Mouse (Mus musculus): ENCODE measurements at regions not wholly inside any gene's neighbourhood (a gene's known extent, or its start where the extent isn't known, plus 50 kb on each side); places are given as distances from the start of the nearest gene placed in this dataset.
A peak's percentile ranks its signal among the peaks of the same experiment; 100 is the strongest.

DNA sequence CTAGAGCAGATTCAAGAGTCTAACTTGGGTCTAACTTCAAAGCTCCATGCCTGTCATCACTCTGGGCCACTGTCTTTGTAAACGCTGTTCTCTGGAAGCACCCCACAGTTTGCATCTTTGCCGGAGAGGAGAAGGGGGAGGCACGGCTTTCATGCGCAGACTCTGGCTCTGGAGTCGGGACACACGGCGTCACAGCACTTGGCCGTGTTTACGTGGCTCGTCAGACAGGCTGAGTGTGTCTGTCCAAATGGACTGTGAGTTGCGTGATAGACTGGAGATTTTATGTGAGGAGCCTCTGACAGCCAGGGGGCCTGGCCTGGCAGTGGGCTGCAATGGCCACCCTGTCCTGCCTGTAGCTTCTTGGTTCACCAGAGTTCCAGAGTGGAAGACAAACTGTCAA is 142.6 kb downstream of the Fgf18 start:
- Histone ChIP-seq H3K27ac (ENCODE audit: low read depth) (no peak overlapping the region), H3K36me3 (ENCODE audit: insufficient read depth) (no peaks in the 10 kb centered on the region), H3K4me1 (ENCODE audit: insufficient read depth) (no peaks in the 10 kb centered on the region), H3K4me2 (no peak overlapping the region), H3K4me3 (ENCODE audit: low read depth, low read length) (no peak overlapping the region), H3K9me3 (ENCODE audit: low read depth, low read length) (no peaks in the 10 kb centered on the region), H3K9ac (no peak overlapping the region), H3K27me3 (ENCODE audit: insufficient read depth, low read length) (no peaks in the 10 kb centered on the region)
- DNase-seq: peak; percentile 83
- TF ChIP-seq CTCF (IDR thresholded peaks at IDR 0.05; ENCODE audit: low read depth): 0 out of 2 replicates have a peak, but pooled peaks have one; percentile 25
- peak; percentile 93 for ATAC-seq (ENCODE audit: insufficient read depth)
- 32% methylated on average over 11 of the region's 11 CpGs for WGBS

DNA sequence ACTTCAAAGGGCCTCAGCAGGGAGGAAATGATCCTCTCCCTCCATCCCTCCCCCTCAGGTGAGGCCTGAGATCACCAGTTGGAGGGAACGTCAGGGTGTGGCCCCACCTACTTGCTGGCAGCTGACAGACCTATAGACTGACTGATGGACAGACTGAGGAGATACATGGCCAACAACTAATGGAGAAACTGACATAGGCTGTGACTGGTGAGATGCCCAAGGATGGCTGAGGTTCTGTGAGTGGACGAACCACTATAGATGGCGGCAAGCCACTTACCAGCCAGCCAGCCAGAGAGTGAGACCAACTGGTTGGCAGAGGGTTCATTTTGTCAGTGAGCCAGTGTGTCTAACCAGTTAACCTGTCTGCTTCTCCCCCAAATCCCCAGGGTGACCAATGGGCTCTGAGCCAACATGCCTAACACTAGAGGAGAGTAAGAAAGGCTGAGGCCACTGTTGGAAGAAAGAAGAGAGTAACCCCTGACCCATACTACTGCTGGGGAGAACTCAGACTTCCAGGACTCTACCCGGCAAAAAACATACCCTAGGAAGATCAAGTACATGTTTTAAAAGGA is 147.4 kb downstream of the Fgf18 start:
- no peaks in the 10 kb centered on the region for H3K9me3 ChIP-seq (ENCODE audit: low read depth, low read length)
- no peak overlapping the region for H3K4me2 ChIP-seq
- no peaks in the 10 kb centered on the region for H3K27me3 ChIP-seq (ENCODE audit: insufficient read depth, low read length)
- DNase-seq (no peak), ATAC-seq (ENCODE audit: insufficient read depth) (no peak)
- TF ChIP-seq CTCF (IDR thresholded peaks at IDR 0.05; ENCODE audit: low read depth): no peak
- no peak overlapping the region for H3K9ac ChIP-seq
- H3K4me3 ChIP-seq (ENCODE audit: low read depth, low read length): no peak overlapping the region
- H3K27ac ChIP-seq (ENCODE audit: low read depth): no peak overlapping the region
- WGBS: 67% methylated on average over 4 of the region's 4 CpGs
- no peaks in the 10 kb centered on the region for H3K36me3 ChIP-seq (ENCODE audit: insufficient read depth)
- no peaks in the 10 kb centered on the region for H3K4me1 ChIP-seq (ENCODE audit: insufficient read depth)

DNA sequence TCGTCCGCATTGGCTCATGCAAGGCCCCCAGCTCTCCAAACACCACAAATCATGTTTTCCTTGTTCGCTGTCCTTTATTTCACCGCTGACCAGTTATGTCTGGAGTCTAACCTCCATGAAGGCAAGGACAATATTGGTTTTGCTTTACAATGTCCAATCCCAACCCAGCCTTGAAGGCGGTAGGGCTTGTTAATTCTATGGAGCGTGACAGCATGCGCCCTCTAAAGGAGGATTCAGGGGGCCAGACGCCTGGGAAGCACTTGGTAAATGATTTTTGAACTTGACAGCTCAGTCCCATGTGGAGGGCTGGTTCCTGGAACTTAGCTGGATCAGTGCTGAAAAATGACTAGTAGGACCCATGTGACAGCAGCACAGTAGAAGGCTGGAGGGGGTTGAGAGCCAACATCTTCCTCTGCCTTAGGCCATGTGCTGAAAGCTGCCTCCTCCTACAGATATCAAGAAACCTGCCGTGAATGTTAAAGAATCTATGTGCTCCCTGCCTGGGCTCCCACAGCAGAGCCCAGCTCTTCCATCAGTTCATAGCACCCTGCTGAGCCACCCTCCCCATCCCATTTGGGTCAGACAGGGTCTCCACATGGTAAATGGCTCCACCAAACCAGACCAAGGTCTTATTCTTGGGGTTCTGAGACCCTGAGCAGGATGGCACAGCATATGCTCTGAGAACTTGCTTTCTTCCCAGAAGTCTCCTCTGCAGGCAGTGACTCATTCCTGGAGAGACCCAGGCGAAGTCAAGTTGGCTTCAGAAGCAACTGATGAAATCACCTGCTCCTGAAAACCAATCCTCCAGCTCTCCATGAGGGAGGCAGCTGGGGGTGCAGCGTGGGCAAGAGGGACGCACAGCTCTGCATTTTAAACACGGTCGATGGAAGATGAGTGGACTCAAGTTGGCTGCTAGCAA is 148.3 kb downstream of the Fgf18 start:
- Histone ChIP-seq H3K36me3 (ENCODE audit: insufficient read depth) (no peaks in the 10 kb centered on the region), H3K27me3 (ENCODE audit: insufficient read depth, low read length) (no peaks in the 10 kb centered on the region), H3K9ac (no peak overlapping the region), H3K27ac (ENCODE audit: low read depth) (no peak overlapping the region), H3K4me2 (no peak overlapping the region), H3K9me3 (ENCODE audit: low read depth, low read length) (no peaks in the 10 kb centered on the region), H3K4me1 (ENCODE audit: insufficient read depth) (no peaks in the 10 kb centered on the region), H3K4me3 (ENCODE audit: low read depth, low read length) (no peak overlapping the region)
- DNase-seq (no peak), ATAC-seq (ENCODE audit: insufficient read depth) (no peak)
- TF ChIP-seq CTCF (IDR thresholded peaks at IDR 0.05; ENCODE audit: low read depth): no peak
- 68% methylated on average over 14 of the region's 14 CpGs for WGBS

DNA sequence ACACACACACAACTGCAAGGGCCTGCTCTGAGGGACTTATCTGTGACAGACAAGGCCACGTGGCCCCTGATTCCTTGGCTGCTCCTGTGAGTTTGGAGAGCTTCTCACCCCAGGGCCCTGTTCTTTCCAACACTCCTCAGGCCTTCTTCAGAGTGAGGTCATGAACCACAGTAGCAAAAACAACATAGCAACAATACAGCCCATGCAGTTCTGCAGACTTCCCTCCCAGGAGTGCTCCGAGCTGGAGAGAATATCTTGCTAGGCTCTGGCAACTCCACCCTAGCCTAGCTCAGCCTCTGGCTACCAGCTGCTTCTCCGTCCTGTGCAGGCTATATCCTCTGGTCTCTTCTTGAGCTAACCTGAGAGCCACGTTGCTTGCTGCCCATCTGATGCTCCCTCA is 152.8 kb downstream of the Fgf18 start:
- H3K4me1 ChIP-seq (ENCODE audit: insufficient read depth): no peaks in the 10 kb centered on the region
- DNase-seq (no peak), ATAC-seq (ENCODE audit: insufficient read depth) (no peak)
- no peaks in the 10 kb centered on the region for H3K36me3 ChIP-seq (ENCODE audit: insufficient read depth)
- no peak overlapping the region for H3K4me3 ChIP-seq (ENCODE audit: low read depth, low read length)
- no peak for TF ChIP-seq CTCF (IDR thresholded peaks at IDR 0.05; ENCODE audit: low read depth)
- H3K9ac ChIP-seq: no peak overlapping the region
- H3K4me2 ChIP-seq: no peak overlapping the region
- H3K27me3 ChIP-seq (ENCODE audit: insufficient read depth, low read length): no peaks in the 10 kb centered on the region
- H3K9me3 ChIP-seq (ENCODE audit: low read depth, low read length): no peaks in the 10 kb centered on the region
- H3K27ac ChIP-seq (ENCODE audit: low read depth): no peak overlapping the region
- 56% methylated on average over 4 of the region's 4 CpGs for WGBS

DNA sequence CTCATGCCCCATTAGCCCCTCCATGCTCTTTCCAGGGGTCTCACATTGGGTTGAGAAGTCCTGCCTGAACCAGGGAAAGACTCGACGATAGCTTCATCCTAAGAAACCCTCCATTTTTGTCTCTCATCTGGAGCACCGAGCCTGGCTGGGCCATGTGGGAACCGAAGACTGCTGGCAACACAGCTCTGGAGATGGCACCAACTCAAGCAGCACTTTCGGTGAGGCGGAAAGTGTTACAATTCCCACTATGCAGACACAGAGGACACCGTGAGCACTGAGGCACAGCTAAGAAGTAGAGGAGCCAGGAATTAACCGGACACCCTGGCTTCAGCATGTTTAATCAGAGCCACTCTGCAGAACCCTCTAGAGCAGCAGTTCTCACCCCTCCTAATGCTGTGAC is 153.8 kb downstream of the Fgf18 start:
- WGBS: 83% methylated on average over 8 of the region's 8 CpGs

DNA sequence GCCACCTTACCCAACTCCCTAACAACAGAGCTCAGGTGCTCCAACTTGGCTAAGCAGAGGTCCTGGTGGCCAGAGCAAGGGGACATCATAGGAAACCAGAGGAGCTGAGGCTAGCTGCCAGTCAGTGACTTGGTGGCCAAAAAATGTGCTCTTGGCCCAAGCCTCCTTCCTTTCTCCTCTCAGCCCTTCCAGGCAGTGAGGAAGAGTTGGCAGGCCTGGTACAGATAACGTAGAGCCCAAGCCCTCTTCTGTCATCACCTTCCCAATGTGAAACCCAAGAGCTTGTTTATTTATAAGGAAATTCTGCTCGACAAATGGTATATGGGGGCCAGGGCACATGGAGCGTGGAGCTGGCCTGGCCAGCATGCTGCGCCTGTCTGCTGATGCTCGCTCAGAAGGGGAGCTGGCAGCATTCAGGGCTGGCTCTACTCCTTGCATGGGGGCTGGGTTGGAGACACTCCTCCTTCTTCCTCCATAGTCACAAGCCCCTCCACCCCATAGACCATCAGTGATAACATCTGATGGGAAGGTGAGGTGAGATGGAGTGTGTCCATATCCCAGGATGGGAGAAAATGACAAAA is 156.1 kb downstream of the Fgf18 start:
- TF ChIP-seq CTCF (IDR thresholded peaks at IDR 0.05; ENCODE audit: low read depth): no peak
- ATAC-seq (ENCODE audit: insufficient read depth) (peak; percentile 28; the same call in 1 of the 2 replicates), DNase-seq (peak; percentile 14)
- 45% methylated on average over 5 of the region's 5 CpGs for WGBS
- Histone ChIP-seq H3K4me1 (ENCODE audit: insufficient read depth) (no peaks in the 10 kb centered on the region), H3K27ac (ENCODE audit: low read depth) (no peak overlapping the region), H3K4me2 (no peak overlapping the region), H3K27me3 (ENCODE audit: insufficient read depth, low read length) (no peaks in the 10 kb centered on the region), H3K9ac (no peak overlapping the region), H3K36me3 (ENCODE audit: insufficient read depth) (no peaks in the 10 kb centered on the region), H3K4me3 (ENCODE audit: low read depth, low read length) (no peak overlapping the region), H3K9me3 (ENCODE audit: low read depth, low read length) (no peaks in the 10 kb centered on the region)

More for the DNA sequence above, 153.8 kb downstream of the Fgf18 start:
- TF ChIP-seq CTCF (IDR thresholded peaks at IDR 0.05; ENCODE audit: low read depth): no peak
- ATAC-seq (ENCODE audit: insufficient read depth) (no peak), DNase-seq (no peak)
- Histone ChIP-seq H3K9ac (no peak overlapping the region), H3K4me2 (no peak overlapping the region), H3K27ac (ENCODE audit: low read depth) (no peak overlapping the region), H3K4me1 (ENCODE audit: insufficient read depth) (no peaks in the 10 kb centered on the region), H3K4me3 (ENCODE audit: low read depth, low read length) (no peak overlapping the region), H3K27me3 (ENCODE audit: insufficient read depth, low read length) (no peaks in the 10 kb centered on the region), H3K36me3 (ENCODE audit: insufficient read depth) (no peaks in the 10 kb centered on the region), H3K9me3 (ENCODE audit: low read depth, low read length) (no peaks in the 10 kb centered on the region)

DNA sequence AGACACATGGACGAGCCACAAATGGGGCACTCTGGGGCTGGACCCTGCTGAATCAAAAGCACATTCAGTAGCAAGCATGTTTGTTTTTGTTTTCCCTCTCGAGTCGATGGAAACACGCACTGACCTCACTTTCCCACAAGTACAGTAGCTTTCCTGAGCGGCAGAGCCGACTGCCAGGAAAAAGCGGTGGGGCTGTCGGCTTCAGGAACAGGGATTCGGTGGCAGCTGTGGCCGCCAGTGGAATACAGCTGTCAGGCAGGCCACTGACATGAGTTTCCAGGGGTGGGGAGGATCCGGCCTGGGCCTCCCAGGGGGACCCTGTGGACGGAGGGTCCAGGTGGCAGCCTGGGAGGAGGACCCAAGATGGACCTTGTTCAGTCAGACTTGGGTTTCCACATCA is 157.0 kb downstream of the Fgf18 start:
- 63% methylated on average over 12 of the region's 12 CpGs for WGBS
- ATAC-seq (ENCODE audit: insufficient read depth): no peak
- Histone ChIP-seq H3K27ac (ENCODE audit: low read depth) (no peak overlapping the region), H3K9me3 (ENCODE audit: low read depth, low read length) (no peaks in the 10 kb centered on the region), H3K4me2 (no peak overlapping the region), H3K4me3 (ENCODE audit: low read depth, low read length) (no peak overlapping the region), H3K27me3 (ENCODE audit: insufficient read depth, low read length) (no peaks in the 10 kb centered on the region), H3K4me1 (ENCODE audit: insufficient read depth) (no peaks in the 10 kb centered on the region), H3K36me3 (ENCODE audit: insufficient read depth) (no peaks in the 10 kb centered on the region), H3K9ac (no peak overlapping the region)
- no peak for TF ChIP-seq CTCF (IDR thresholded peaks at IDR 0.05; ENCODE audit: low read depth)
- DNase-seq: no peak
